Mouse (Mus musculus) liver, adult 2 months (tissue): ENCODE measurements around the gene Uckl1.

ENCODE experiments used
- CTCF ChIP-seq: fragments of 200-500 bp; IDR thresholded peaks from 2 replicates; pipeline ENCODE4 v1.5.1; 2011; ENCODE audit warnings: low read depth, low read length, control low read depth
- POLR2A ChIP-seq: fragments of 200-500 bp; IDR thresholded peaks from 2 replicates; pipeline ENCODE4 v1.6.1; 2011; ENCODE audit warnings: low read length, control low read depth; ENCODE audit not compliant: insufficient read depth; ENCODE audit errors: extremely low read depth

DNA sequence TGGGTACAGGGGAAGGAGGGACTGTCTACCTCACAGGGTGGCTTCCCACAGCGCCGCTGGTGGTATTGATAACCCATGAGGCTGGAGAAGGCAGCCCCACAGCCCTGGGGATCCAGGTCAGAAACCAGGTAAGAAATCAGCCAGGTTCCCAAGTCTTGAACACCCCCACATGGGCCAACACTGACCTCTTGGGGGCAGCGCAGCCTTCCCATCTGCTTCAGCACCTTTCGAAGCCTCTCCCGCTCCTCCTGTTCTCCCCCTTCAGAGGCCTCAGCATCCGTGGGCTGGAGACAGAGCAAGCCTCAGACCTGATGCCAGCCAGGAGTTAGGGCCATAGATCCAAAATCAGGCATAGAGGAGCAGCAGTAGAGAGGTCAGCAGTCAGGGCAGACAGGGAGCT lies 3.1 kb upstream of the Uckl1 start:
- TF ChIP-seq POLR2A (no peak), CTCF (peak; percentile 17; the same call in 1 of the 2 replicates)
